Mouse (Mus musculus) thymus, postnatal 36 days (tissue): ENCODE measurements around the gene Rnf224.

ENCODE experiments used
- DNase-seq, 2 experiments: peaks; one replicate each; pipeline ENCODE4 v3.0.0; 2022; ENCODE audit warnings: mixed read lengths in 2 of 2

Rnf224 gene

GRCm38 (mm10) chr2:25194006-25194405 is 42.6 kb downstream of the Rnf224 start:
- no peak for DNase-seq

GRCm38 (mm10) chr2:25193330-25193770 is 43.2 kb downstream of the Rnf224 start:
- peak; percentile 80 to 84 for DNase-seq

GRCm38 (mm10) chr2:25187841-25188240 is 48.7 kb downstream of the Rnf224 start:
- DNase-seq = no peak

GRCm38 (mm10) chr2:25186575-25186930 is 50.0 kb downstream of the Rnf224 start:
- no peak for DNase-seq

GRCm38 (mm10) chr2:25185625-25186574 is 50.7 kb downstream of the Rnf224 start:
- peak; percentile 69 to 70 for DNase-seq

GRCm38 (mm10) chr2:25184496-25184895 is 52.1 kb downstream of the Rnf224 start:
- no peak for DNase-seq
